Mouse (Mus musculus): ENCODE measurements around the gene Vsx2. TPM values are rescaled to one million over a fixed set of nuclear protein-coding genes. Genes with fewer than 3 reads are reported as not detected.
A peak's percentile ranks its signal among the peaks of the same experiment; 100 is the strongest.

The Vsx2 gene
- total RNA-seq, 1 experiment from 2014 or later = not detected

GRCm38 (mm10) chr12:84572341-84572720, 2.8 kb downstream of the Vsx2 start:
- DNase-seq = no peak

DNA sequence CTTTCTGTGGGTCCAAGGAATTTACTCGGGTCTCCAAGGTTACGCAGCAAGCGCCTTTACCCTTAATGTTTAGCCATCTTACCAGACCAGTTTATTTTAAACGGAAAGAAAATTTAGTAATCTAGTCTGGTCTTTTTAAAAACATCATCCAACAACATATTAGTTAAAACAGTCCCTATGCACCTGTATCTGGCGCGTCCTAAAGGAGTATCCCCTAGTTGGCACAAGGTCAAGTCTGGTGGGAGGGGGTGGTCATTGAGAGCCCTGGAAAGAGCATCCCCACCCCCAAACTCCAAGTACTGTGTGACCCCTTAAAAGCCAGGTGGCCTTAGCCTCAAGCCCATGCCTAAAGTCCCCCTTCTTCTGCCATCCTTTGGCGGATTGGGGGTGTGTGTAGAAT, 3.5 kb downstream of the Vsx2 start:
- DNase-seq = no peak

DNA sequence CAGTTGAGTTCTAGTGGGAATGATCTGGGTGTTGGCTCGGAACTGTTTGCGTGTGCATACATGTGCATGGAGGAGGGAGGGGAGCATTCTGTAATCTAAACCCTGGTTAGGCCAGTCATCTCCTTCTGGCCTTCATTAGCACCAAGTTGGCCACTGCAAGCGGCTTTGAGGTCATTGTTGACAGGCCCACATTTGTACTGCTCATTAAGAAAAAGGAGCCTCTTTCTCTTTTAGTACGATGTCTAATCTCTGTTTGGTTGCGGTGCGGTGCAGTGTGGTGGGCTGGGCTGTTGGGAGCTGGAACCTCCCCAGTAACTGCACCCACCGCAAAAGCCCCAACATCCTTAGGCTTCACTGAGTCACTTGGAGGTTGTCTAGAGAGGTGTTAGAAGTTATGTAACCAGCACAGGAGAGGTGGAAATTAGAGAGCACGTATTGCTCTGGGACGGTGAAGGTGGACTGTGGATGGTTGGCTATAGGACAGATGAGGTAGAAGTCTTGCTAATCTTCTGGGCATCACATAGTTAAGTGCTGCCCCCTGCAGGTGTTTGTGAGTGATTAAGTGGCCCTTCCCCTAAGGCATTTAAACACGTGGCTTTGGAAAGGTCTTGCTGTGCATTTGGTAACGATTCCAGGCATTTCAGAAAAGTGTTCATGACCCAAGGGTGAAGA, 8.3 kb downstream of the Vsx2 start:
- DNase-seq = no peak

DNA sequence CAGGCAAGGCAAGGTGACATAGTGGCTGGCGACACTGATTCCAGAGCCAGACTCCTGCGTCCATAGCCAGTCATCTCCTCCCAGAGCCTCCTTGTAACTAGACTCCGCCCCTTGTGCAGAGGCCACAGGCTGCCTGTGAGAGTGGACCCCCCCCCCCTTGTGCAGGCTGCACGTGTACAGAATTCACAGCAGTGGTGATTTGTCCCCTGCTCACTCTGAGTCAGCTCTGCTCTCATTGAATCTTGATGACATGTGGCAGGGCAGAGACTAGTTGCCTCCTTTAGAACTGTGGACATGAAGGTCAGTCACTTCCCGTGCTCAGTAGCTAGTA, 8.8 kb downstream of the Vsx2 start:
- DNase-seq = peak; percentile 70

DNA sequence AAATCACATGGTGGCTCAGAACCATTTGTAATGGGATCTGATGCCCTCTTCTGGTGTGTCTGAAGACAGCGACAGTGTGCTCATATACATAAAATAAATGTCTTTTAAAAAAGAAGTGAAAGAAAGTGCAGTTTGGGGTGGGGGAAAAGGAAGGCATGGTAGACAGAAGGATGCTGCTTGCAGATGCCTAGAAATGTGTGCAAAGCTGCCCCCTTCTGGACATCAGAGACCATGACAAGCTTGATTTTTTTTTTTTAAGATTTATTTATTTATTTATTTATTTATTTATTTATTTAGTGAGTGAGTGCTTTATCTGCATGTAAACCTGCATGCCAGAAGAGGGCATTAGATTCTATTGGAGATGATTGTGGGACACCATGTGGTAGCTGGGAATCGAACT, 11.7 kb downstream of the Vsx2 start:
- DNase-seq = no peak

DNA sequence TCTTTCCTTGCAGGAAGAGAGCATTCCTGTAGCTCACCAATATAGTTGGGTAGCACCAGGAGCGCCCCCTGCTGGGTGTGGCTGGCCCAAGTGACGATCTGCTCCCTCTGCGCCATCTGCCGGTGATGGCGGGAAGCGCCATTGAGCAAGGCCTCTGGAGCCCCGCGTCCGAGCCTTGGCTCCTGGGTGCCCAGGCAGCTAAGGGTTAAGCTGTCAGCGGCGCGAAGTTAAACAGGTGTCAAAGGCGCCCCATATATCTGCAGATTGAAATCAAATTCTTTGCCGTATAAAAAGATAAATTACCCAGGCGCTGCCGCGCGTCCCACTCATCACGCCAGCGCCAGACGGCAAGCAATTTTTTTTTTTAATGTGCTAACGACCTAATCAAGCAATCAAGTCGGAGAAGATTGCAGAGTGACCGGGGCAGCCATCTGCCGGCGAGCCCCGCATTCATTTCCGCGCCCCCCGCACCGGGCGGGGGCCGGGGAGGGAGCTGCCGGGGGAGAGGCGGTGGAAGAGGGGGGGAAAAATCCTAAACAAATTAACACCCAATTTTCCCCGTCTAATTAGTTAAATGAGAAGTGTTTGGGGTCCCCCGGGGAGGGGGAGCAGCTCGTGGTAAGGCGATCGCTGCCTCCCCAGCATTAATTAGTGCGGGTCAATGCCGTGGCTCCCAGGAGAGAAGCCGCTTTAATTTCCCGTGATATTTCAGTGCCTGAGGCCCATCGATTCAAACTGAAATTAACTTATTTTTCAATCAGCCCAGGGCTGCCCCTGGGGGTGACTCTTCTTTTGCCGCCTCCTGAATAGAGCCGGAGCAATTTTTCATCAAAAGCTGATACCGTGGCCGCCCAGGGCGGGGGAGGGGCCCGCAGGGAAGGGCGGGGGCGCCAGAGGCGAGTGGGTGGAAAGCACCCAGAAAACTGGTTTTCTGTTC, 20.5 kb downstream of the Vsx2 start:
- DNase-seq = peak; percentile 96

DNA sequence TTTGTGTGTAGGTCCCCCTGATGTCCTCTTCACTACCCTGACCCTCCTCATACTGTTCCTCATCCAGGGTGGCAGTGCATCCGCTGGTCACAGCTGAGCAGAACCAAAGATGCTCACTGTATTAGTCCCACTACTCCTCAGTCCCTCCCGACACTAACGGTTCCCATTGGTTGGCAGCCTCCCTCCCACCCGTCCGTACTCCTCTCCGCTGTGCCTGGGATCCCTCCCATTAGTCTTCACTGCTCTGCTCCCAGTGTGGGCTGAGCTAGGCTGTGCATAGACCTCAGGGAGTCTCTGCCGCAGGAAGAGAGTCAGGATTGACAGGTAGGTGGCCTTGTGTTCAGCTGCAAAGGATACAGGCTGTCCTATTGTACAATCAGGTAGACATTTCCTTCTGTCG, 28.8 kb downstream of the Vsx2 start:
- DNase-seq = no peak

- no peak for DNase-seq
Measured at GRCm38 (mm10) chr12:84604001-84604400, 34.4 kb downstream of the Vsx2 start.

DNA sequence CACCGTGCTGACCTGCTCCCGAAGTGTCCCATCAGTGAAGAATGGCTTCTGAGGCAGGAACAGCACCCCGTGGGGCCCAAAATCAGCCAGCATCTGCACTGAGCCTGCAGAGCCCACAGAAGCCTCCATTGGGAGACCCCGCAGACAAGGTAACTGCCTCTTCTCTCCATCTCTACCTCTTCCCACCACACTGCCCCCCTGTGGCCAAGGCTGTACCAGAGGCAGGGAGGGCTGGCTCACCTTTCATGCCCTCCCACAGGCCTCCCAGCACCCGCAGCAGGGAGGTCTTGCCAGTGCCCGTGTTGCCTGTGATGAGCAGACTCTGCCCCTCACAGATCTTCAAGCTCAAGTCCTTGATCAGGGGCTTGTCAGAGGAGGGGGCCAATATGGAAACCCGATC, 36.3 kb downstream of the Vsx2 start:
- peak; percentile 36 for DNase-seq

GRCm38 (mm10) chr12:84611718-84612117, 42.2 kb downstream of the Vsx2 start:
- DNase-seq = no peak

DNA sequence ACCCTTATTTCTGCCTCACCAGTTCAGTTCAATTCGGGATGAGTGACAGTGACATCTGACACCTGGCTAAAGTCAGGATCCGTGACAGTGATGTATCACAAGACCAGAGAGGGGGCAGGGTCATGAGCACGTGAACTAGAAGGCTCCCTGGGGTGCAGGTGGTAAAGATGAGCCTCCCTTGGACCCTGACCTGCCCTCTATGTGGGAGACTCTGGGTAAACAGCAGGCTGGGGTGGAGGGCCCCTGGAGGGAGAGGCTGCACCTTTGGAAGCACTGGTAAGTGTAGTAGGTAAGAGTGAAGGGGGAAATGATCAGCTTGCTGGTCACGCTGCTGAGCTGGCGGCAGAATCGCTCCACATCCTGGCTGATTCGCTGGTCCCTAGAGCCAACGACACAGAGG, 43.0 kb downstream of the Vsx2 start:
- no peak for DNase-seq

DNA sequence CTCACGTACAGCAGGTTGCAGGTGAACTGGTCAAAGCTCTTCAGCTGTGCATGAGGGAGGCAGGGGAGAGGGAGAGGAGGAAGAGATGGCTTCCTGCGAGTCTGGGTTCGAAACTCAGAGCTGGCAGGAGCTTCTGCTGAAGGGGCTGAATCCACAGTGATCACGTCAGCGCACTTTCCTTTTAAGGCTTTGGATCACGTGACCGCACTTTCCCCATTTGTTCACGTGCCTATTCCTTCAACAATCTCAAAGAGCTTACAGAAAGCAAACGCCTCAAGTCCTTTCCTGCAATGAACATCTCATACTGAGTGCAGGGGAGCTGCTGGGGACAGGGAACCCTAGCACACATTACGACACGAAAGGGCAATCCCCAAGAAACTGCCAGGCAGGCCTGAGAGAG, 44.4 kb downstream of the Vsx2 start:
- DNase-seq = no peak

GRCm38 (mm10) chr12:84614524-84614923, 45.0 kb downstream of the Vsx2 start:
- DNase-seq = peak; percentile 70

GRCm38 (mm10) chr12:84616977-84617630, 47.5 kb downstream of the Vsx2 start, which contains the start of gene Abcd4:
Gene Abcd4 (minus strand): TSS chr12:84617413.
- DNase-seq = peak; percentile 96

GRCm38 (mm10) chr12:84617663-84618062, 48.1 kb downstream of the Vsx2 start:
- peak; percentile 26 for DNase-seq

GRCm38 (mm10) chr12:84620975-84621374, 51.4 kb downstream of the Vsx2 start:
- DNase-seq = no peak

DNA sequence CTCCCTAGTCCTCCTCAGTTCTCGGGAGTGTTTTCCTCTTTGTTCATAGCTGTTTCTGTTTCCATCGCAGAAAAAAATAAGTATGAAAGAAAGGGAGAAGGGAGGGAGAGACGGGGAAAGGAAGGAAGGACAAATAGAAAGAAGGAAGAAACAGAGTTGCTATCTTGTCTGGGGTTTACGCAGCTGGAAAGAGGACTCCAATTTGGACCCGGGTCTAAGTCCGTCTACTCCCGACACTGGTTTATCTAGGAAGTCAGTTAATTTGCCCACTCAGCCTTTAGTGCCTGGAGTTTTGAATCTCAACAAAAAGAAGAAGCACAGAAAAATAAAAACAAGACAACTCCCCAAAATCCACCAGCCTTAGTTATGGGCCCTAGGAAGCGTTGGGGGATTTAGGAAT, 55.0 kb downstream of the Vsx2 start:
- no peak for DNase-seq

DNA sequence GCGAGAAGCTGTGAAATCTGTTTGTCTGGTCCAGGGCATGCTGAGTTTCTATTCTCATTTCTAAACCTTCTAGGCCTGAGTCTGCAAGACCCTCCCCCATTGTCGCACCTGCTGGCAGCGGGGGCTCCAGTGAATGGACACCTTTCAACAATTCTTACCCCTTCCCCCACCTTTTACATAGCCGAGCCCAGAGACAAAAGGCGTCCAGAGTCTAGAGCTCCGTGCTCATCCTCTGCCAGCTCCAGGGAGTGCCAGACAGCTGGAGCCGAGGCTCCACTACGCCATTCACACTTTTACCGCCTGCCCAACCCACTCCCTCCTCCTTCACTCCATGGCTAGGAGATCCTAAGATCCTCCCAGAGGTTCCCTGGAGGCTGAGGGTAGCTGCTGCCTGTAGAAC, 55.6 kb downstream of the Vsx2 start:
- no peak for DNase-seq

DNA sequence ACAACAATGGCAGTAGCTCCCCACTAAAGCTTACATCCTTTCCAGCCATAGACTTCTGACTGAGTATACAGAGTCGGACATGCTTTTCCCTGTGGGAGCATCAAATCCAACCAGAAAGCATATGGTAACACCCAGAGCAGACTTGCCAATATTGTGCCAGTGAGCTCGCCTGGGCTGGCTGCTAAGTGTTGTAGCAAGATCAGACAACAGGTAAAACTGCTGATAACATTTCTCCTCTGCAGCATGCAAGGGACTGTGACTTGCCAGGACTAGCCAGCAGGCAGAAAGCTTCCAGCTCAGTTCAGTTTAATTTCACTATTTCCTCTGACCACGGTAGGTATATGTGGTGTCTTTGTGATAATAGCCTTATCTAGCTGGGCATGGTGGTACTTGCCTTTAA, 62.3 kb downstream of the Vsx2 start:
- no peak for DNase-seq

DNA sequence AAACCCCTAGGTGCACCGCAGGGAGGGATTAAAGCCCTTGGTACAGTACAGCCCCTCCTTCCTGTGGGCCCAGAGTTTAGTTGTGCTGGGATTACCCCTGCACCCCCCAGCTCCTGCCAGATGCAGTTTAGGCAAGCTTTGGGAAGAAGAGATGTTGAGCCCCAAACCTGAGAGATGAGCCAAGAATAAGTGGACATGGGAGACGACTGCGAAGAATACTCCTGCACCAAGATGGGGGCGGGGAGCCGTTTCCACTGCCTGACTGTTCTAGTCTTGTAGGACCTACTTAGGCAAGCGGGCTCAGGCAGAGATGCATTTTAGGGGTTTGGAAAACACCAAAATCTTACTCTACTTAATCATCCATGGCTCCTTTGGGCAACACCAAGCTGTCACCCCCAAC, 70.7 kb downstream of the Vsx2 start:
- DNase-seq = no peak

- no peak for DNase-seq
Measured at GRCm38 (mm10) chr12:84640654-84641053, 71.1 kb downstream of the Vsx2 start, which contains the start of gene Vrtn. Gene Vrtn (plus strand): TSS chr12:84641019.

Data from adrenal gland, postnatal 14 days (tissue).